Mouse (Mus musculus) midbrain, embryonic 15.5 days (tissue): Measurements from ENCODE around the gene Mapk3. TPM values are rescaled to one million over a fixed set of nuclear protein-coding genes. Genes with fewer than 3 reads are reported as not detected.

Experiments
- polyA plus RNA-seq: library from polyadenylated mRNA; unstranded; fragments of >200 nt; fragmentation: Nextera tagmentation; extraction: Ambion mirVana; gene quantifications from 2 replicates; pipeline ENCODE4 v1.2.1, GENCODE M21; 2015

Gene Mapk3
- polyA plus RNA-seq, 1 experiment from 2014 or later = 111 TPM

Other genes starting within 250 kb of the Mapk3 start
- 173 and 186 TPM in 2 replicates for gene Eif3c, start 193.2 kb upstream of the Mapk3 start, polyA plus RNA-seq
- gene Apobr, start 174.7 kb upstream of the Mapk3 start, polyA plus RNA-seq = 0.32 and 0.38 TPM in 2 replicates
- gene Cln3, start 173.8 kb upstream of the Mapk3 start, polyA plus RNA-seq = 34.1 and 35.6 TPM in 2 replicates
- gene Il27, start 164.7 kb upstream of the Mapk3 start, polyA plus RNA-seq = not detected in 2 replicates
- gene Nupr1, start 128.7 kb upstream of the Mapk3 start, polyA plus RNA-seq = 11.5 and 13.0 TPM in 2 replicates
- gene Sgf29, start 110.3 kb upstream of the Mapk3 start, polyA plus RNA-seq = 62.3 and 72.4 TPM in 2 replicates
- 8.3 and 8.9 TPM in 2 replicates for gene Sult1a1, start 83.2 kb upstream of the Mapk3 start, polyA plus RNA-seq
- gene Bola2, start 64.2 kb upstream of the Mapk3 start, polyA plus RNA-seq = 116 and 126 TPM in 2 replicates
- gene Slx1b, start 63.8 kb upstream of the Mapk3 start, polyA plus RNA-seq = 18.3 and 20.9 TPM in 2 replicates
- 119 and 127 TPM in 2 replicates for gene Coro1a, start 51.8 kb upstream of the Mapk3 start, polyA plus RNA-seq
- gene Gdpd3, start 6.7 kb downstream of the Mapk3 start, polyA plus RNA-seq = 2.2 and 2.3 TPM in 2 replicates
- gene Ypel3, start 17.4 kb downstream of the Mapk3 start, polyA plus RNA-seq = 201 and 224 TPM in 2 replicates
- gene Tbx6, start 21.9 kb downstream of the Mapk3 start, polyA plus RNA-seq = 0.37 and 0.57 TPM in 2 replicates
- 191 and 192 TPM in 2 replicates for gene Ppp4c, start 32.9 kb downstream of the Mapk3 start, polyA plus RNA-seq
- 60.4 and 65.4 TPM in 2 replicates for gene Fam57b, start 38.1 kb downstream of the Mapk3 start, polyA plus RNA-seq
- gene 4930451I11Rik, start 72.0 kb downstream of the Mapk3 start, polyA plus RNA-seq = not detected in 2 replicates
- 19.8 and 23.8 TPM in 2 replicates for gene Doc2a, start 87.8 kb downstream of the Mapk3 start, polyA plus RNA-seq
- 16.7 and 22.8 TPM in 2 replicates for gene Hirip3, start 102.4 kb downstream of the Mapk3 start, polyA plus RNA-seq
- gene Ino80e, start 102.8 kb downstream of the Mapk3 start, polyA plus RNA-seq = 94.4 and 100 TPM in 2 replicates
- 66.8 and 70.9 TPM in 2 replicates for gene Taok2, start 125.1 kb downstream of the Mapk3 start, polyA plus RNA-seq
- 33.2 and 36.1 TPM in 2 replicates for gene Tmem219, start 163.3 kb downstream of the Mapk3 start, polyA plus RNA-seq
- 133 and 136 TPM in 2 replicates for gene Kctd13, start 169.3 kb downstream of the Mapk3 start, polyA plus RNA-seq
- 7.8 and 8.9 TPM in 2 replicates for gene Asphd1, start 190.0 kb downstream of the Mapk3 start, polyA plus RNA-seq
- 50.5 and 56.2 TPM in 2 replicates for gene Sez6l2, start 191.0 kb downstream of the Mapk3 start, polyA plus RNA-seq
- gene Cdipt, start 216.3 kb downstream of the Mapk3 start, polyA plus RNA-seq = 136 and 150 TPM in 2 replicates
- gene Cdiptos, start 216.5 kb downstream of the Mapk3 start, polyA plus RNA-seq = 1.1 and 1.5 TPM in 2 replicates